Mouse (Mus musculus): ENCODE measurements around the gene Pfkfb1. TPM values are rescaled to one million over a fixed set of nuclear protein-coding genes. Genes with fewer than 3 reads are reported as not detected.

Gene Pfkfb1
- total RNA-seq, 2 experiments from 2014 or later = 8.9 to 10.6 TPM

- peak; percentile 14 to 27 for DNase-seq (ENCODE audit: low spot score in 2 of 2)
Observed at GRCm38 (mm10) chrX:150662809-150663208, 74.8 kb downstream of the Pfkfb1 start.

DNA sequence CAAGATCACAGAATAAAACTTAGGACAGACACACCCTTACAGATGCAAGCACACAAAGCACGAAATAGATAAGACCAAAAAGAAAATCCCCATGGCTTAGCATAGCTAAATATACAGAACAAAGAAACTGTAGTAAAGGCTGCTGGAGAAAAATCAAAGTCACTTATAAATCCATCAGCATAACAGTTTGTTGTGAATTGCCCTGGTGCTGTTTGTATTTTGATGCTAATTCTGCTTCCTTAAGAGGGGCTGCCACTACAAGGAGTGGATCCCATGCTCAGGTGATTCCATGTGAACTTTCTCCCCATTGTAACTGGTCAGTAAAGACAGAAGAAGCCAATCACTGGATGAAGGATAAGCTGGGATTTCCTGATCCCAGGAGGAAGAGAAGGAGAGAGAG, 89.5 kb downstream of the Pfkfb1 start:
- DNase-seq (ENCODE audit: low spot score in 2 of 2) = no peak

Small RNA genes lying within 50 kb of the gene (microRNA-seq; reads per million reads assigned to microRNA genes)
- 0 reads per million in 2 experiments for gene Mir3620 (ENCODE audit: borderline number of aligned reads in 2 of 2)

Other genes starting within 250 kb of the Pfkfb1 start
- 10 to 100 TPM; 19.1 to 24.0 TPM for gene Tmem29, start 129.1 kb upstream of the Pfkfb1 start, total RNA-seq (2021)
- gene Alas2, start 40.9 kb upstream of the Pfkfb1 start, total RNA-seq (2021) = 10 to 100 TPM; 23.4 to 73.6 TPM
- gene Apex2, start 1.6 kb downstream of the Pfkfb1 start, total RNA-seq (2021) = 10 to 100 TPM; 11.8 to 13.6 TPM
- 10 to 100 TPM in 1 of 2 experiments, 1 to 10 TPM in 1; 9.2 to 10.3 TPM for gene Tro, start 69.4 kb downstream of the Pfkfb1 start, total RNA-seq (2021)
- 10 to 100 TPM; 65.3 to 90.0 TPM for gene Maged2, start 226.1 kb downstream of the Pfkfb1 start, total RNA-seq (2021)